Mouse (Mus musculus) spleen, adult 2 months (tissue): Measurements from ENCODE around the gene Serpina3m.
"Not testable (repeated sequence)": the region's sequence is repeated elsewhere in the genome, so short reads cannot be mapped to it uniquely, and the experiment has no call there.

Experiments used
- CTCF ChIP-seq: fragments of 200-500 bp; IDR thresholded peaks from 2 replicates; pipeline ENCODE4 v1.5.1; 2011; ENCODE audit warnings: mild to moderate bottlenecking, inconsistent platforms; ENCODE audit not compliant: insufficient read depth, insufficient read length, insufficient replicate concordance; ENCODE audit errors: extremely low read depth
- POLR2A ChIP-seq: fragments of 200-500 bp; IDR thresholded peaks from 2 replicates; pipeline ENCODE4 v1.6.1; 2011; ENCODE audit warnings: low read depth, low read length, inconsistent platforms

GRCm38 (mm10) chr12:104391057-104391456 is 52.8 kb downstream of the Serpina3m start:
- TF ChIP-seq CTCF, POLR2A: not testable (repeated sequence)
